Mouse (Mus musculus): ENCODE measurements around the gene Tmed10.

GRCm38 (mm10) chr12:85298127-85298834, 76.4 kb downstream of the Tmed10 start:
- TF ChIP-seq HCFC1 (IDR thresholded peaks at IDR 0.05; ENCODE audit: borderline replicate concordance, insufficient read depth, low read length) = no peak
- no peak for TF ChIP-seq CHD2 (IDR thresholded peaks at IDR 0.05; ENCODE audit: low read depth, low read length)
